Mouse (Mus musculus): ENCODE data around the gene Hoxc5.

- TF ChIP-seq POLR2A (IDR thresholded peaks at IDR 0.05; ENCODE audit: control insufficient read depth, low read depth, low read length) = no peak
- TF ChIP-seq CTCF (IDR thresholded peaks at IDR 0.05; ENCODE audit: control insufficient read depth, insufficient read depth, insufficient replicate concordance, low read depth, low read length) = no peak
Observed at GRCm38 (mm10) chr15:102965003-102965891, 2.0 kb upstream of the Hoxc5 start.

Data from testis, adult 2 months (tissue).